Mouse (Mus musculus): ENCODE measurements around the gene Zkscan5. TPM values are rescaled to one million over a fixed set of nuclear protein-coding genes. Genes with fewer than 3 reads are reported as not detected.
A peak's percentile ranks its signal among the peaks of the same experiment; 100 is the strongest.
"Not testable (repeated sequence)": the region's sequence is repeated elsewhere in the genome, so short reads cannot be mapped to it uniquely, and the experiment has no call there.

Gene Zkscan5
- polyA plus RNA-seq, 1 experiment from 2014 or later: 3.6 TPM

DNA sequence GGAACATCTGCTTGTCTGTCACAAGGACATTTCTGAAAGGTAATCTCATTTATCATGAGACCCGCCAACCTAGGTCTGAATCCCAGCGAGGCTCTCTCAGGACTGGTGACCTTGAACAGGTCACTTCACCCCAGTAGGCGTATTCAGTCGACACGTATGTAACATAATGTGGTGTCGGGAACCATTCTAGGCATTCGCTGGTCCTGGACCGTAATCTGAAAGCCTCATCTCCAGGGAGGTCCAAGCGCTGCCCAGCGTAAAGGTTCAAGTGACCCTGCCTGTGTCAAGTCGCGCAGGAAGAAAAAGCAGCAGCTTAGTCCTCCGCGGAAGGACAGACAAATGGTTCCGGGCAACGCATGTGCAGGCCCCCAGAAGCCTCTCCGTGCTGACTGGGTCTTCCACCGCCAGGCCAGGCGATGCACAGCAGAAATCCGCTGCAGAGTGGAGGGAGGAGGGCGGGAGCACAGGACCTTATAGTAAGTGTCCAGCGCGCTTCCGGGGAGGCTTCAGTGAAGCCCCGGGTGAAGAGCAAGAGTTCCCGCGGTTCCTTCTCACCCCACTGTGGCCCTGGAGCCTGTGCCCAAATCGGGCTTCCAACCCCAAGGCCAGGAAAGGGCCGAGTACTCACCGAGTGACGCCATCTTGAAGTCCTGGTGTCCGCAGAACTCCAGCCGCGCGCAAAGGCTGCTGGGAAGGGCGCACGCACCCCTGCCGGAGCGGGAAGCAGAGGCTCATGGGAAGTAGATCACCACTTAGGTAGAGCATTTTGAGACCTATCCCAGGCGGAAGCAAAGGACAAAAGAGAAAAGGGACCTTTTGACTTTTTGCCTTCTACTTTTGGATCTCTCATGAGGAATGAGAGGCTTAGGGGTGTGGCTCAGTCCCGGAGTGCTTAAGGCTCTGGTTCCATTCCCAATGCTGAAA lies 13.2 kb upstream of the Zkscan5 start:
- ATAC-seq (ENCODE audit: insufficient read depth): peak; percentile 87
- Histone ChIP-seq H3K4me2 (peak overlapping the region; percentile 81), H3K27ac (replicated peaks) (peak overlapping the region; percentile 76), H3K9me3 (replicated peaks) (no peaks in the 10 kb centered on the region), H3K9ac (peak overlapping the region; percentile 73), H3K4me1 (replicated peaks) (peaks cover 38% of the 10 kb centered on the region), H3K4me3 (replicated peaks) (peak overlapping the region; percentile 73), H3K36me3 (replicated peaks) (peaks cover 58% of the 10 kb centered on the region), H3K27me3 (no peaks in the 10 kb centered on the region)
- under 1% methylated on average over 41 of the region's 41 CpGs for WGBS (ENCODE audit: insufficient replicate concordance)

- H3K27ac ChIP-seq (replicated peaks): peak within 1 kb of the TSS; percentile 76
- H3K4me1 ChIP-seq (replicated peaks): peaks cover 33% of the 10 kb centered on the region
- ATAC-seq (ENCODE audit: insufficient read depth): no peak
- peak within 1 kb of the TSS; percentile 73 for H3K9ac ChIP-seq
- no peaks in the 10 kb centered on the region for H3K27me3 ChIP-seq
- peak within 1 kb of the TSS; percentile 81 for H3K4me2 ChIP-seq
- no peaks in the 10 kb centered on the region for H3K9me3 ChIP-seq (replicated peaks)
- peak within 1 kb of the TSS; percentile 73 for H3K4me3 ChIP-seq (replicated peaks)
- 85% methylated on average over 2 of the region's 2 CpGs for WGBS (ENCODE audit: insufficient replicate concordance)
- H3K36me3 ChIP-seq (replicated peaks): peaks cover 54% of the 10 kb centered on the region
These were observed 12.4 kb upstream of the Zkscan5 start, which contains the start of gene Atp5j2 for GRCm38 (mm10) chr5:145191962-145192361. Gene Atp5j2, minus strand, starts transcription at chr5:145192062.

- Histone ChIP-seq H3K4me1 (replicated peaks) (peaks cover 45% of the 10 kb centered on the region), H3K9ac (no peak overlapping the region), H3K36me3 (replicated peaks) (peaks cover 26% of the 10 kb centered on the region), H3K27me3 (no peaks in the 10 kb centered on the region), H3K27ac (replicated peaks) (no peak overlapping the region), H3K4me2 (peak overlapping the region; percentile 84), H3K9me3 (replicated peaks) (no peaks in the 10 kb centered on the region), H3K4me3 (replicated peaks) (peak overlapping the region; percentile 94)
- no peak for ATAC-seq (ENCODE audit: insufficient read depth)
- 65% methylated on average over 7 of the region's 7 CpGs for WGBS (ENCODE audit: insufficient replicate concordance)
These were observed 4.0 kb upstream of the Zkscan5 start for GRCm38 (mm10) chr5:145200387-145200786.

DNA sequence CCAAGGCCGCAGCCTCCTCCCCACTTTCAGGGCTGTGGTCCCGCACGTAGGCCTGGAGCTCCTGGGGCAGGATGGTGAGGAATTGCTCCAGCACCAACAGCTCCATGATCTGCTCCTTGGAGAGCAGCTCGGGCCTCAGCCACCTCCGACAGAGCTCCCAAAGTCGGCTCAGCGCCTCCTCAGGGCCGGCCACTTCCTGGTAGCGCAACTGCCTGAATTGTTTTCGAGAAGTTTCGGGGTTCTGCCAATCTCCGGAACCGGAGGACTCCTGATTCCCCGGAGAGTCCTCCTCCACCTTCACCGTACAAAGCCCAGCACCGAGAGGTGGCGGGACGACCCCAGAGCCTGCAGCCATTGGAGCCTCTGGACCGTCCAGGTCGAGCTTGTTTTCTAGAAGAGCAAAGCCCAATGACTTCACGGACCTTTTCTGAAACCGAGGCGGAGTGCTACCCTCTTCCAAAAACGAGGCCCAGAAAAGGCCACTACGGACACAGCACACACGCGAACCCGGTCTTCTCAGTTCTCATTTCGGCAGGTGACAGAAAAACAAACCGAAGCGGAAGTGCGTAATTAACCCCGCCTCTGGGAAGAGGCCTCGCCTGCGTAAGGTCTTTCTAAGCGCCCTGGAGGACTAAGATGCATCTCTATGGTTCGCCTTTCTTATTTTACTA lies 2.9 kb upstream of the Zkscan5 start, which contains the start of gene Zkscan14:
Gene Zkscan14, minus strand, starts transcription at position 548 of the 671 bp plus-strand sequence.
- peaks cover 53% of the 10 kb centered on the region for H3K4me1 ChIP-seq (replicated peaks)

DNA sequence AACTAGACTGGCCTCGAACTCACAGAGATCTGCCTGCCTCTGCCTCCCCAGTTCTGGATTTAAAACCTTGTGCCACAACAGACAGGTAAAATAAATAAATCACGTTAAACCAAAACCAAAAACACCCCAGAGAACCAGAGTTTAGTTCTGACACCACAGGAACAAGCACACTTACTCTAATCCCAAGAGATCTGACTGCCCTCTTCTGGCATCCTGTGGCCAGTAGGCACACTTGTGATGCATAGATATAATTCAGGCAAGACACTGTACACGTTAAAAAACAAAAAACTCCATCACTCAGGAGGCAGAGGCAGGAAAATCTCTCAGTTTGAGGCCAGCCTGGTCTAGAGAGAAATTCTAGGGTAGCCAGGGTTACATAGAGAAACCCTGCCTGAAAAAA lies 1.9 kb upstream of the Zkscan5 start:
- H3K27ac ChIP-seq (replicated peaks): 0 out of 2 replicates have a peak overlapping the region, but pooled peaks have one; percentile 0
- ATAC-seq (ENCODE audit: insufficient read depth): no peak
- H3K4me1 ChIP-seq (replicated peaks): peaks cover 53% of the 10 kb centered on the region

More for the DNA sequence above, 2.9 kb upstream of the Zkscan5 start, which contains the start of gene Zkscan14:
- H3K4me2 ChIP-seq: peak within 1 kb of the TSS; percentile 84
- peak within 1 kb of the TSS; percentile 94 for H3K4me3 ChIP-seq (replicated peaks)
- H3K36me3 ChIP-seq (replicated peaks): peaks cover 16% of the 10 kb centered on the region
- no peaks in the 10 kb centered on the region for H3K9me3 ChIP-seq (replicated peaks)
- no peaks in the 10 kb centered on the region for H3K27me3 ChIP-seq
- peak; percentile 17 for ATAC-seq (ENCODE audit: insufficient read depth)
- H3K27ac ChIP-seq (replicated peaks): peak within 1 kb of the TSS; percentile 87
- peak within 1 kb of the TSS; percentile 88 for H3K9ac ChIP-seq
- WGBS (ENCODE audit: insufficient replicate concordance): 1% methylated on average over 37 of the region's 37 CpGs

DNA sequence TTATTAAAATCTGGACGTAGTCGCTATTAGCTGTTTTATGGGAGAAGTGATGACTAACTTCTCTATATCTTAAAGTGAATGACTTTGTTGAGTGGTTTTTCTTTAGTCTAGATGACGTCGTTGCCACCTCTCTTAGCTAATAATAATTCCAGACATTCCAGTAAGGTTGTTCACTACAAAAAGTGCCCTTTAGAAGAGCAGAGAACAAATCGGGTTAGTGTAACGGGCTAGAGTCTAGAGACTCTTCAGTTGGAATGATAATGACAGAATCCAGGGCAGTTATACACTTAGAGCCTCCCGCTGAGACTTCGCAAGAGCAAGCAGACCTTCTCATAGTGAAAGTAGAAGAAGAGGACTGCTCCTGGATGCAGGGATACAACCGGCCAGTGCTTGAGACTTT lies 679 bp downstream of the Zkscan5 start:
- Histone ChIP-seq H3K27ac (replicated peaks) (peak overlapping the region; percentile 41), H3K4me2 (peak overlapping the region; percentile 86), H3K9me3 (replicated peaks) (no peaks in the 10 kb centered on the region), H3K9ac (peak overlapping the region; percentile 60), H3K4me3 (replicated peaks) (peak overlapping the region; percentile 69), H3K4me1 (replicated peaks) (peaks cover 48% of the 10 kb centered on the region), H3K36me3 (replicated peaks) (peaks cover 26% of the 10 kb centered on the region), H3K27me3 (no peaks in the 10 kb centered on the region)
- 19% methylated on average over 9 of the region's 9 CpGs for WGBS (ENCODE audit: insufficient replicate concordance)
- ATAC-seq (ENCODE audit: insufficient read depth): no peak

More for the DNA sequence above, 1.9 kb upstream of the Zkscan5 start:
- H3K27me3 ChIP-seq: no peaks in the 10 kb centered on the region
- H3K36me3 ChIP-seq (replicated peaks): peaks cover 19% of the 10 kb centered on the region
- no peaks in the 10 kb centered on the region for H3K9me3 ChIP-seq (replicated peaks)
- H3K4me3 ChIP-seq (replicated peaks): no peak overlapping the region
- H3K9ac ChIP-seq: no peak overlapping the region
- 40% methylated on average over 3 of the region's 3 CpGs for WGBS (ENCODE audit: insufficient replicate concordance)
- H3K4me2 ChIP-seq: no peak overlapping the region

GRCm38 (mm10) chr5:145207385-145207784 lies 3.0 kb downstream of the Zkscan5 start:
- H3K9ac ChIP-seq: no peak overlapping the region
- H3K9me3 ChIP-seq (replicated peaks): no peaks in the 10 kb centered on the region
- H3K4me3 ChIP-seq (replicated peaks): no peak overlapping the region
- 81% methylated on average over 6 of the region's 6 CpGs for WGBS (ENCODE audit: insufficient replicate concordance)
- no peaks in the 10 kb centered on the region for H3K27me3 ChIP-seq
- no peak overlapping the region for H3K4me2 ChIP-seq
- H3K27ac ChIP-seq (replicated peaks): no peak overlapping the region
- H3K4me1 ChIP-seq (replicated peaks): peaks cover 30% of the 10 kb centered on the region
- peaks cover 48% of the 10 kb centered on the region for H3K36me3 ChIP-seq (replicated peaks)
- no peak for ATAC-seq (ENCODE audit: insufficient read depth)

DNA sequence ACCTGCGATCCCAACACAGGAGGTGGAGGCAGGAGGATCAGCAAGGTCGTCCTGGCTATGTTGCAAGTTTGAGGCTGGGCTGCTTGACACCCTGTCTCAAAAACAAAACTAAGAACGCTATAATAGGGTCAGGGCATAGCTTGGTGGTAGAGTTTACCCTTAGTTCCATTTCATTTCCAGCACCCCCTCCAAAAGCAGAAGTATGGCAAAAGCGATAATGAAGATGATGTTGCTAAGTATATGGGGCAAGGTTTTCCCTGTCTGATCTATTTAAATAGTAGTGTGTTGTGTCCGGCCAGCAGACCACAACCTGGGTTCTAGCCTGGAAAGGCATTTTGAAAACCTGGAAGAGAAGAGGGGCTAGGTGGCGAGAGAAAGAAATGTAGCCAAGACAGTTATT lies 3.6 kb downstream of the Zkscan5 start:
- no peak overlapping the region for H3K9ac ChIP-seq
- H3K36me3 ChIP-seq (replicated peaks): peaks cover 51% of the 10 kb centered on the region
- H3K9me3 ChIP-seq (replicated peaks): no peaks in the 10 kb centered on the region
- H3K4me1 ChIP-seq (replicated peaks): peaks cover 24% of the 10 kb centered on the region
- no peak for ATAC-seq (ENCODE audit: insufficient read depth)
- no peak overlapping the region for H3K4me2 ChIP-seq
- no peak overlapping the region for H3K27ac ChIP-seq (replicated peaks)
- H3K4me3 ChIP-seq (replicated peaks): no peak overlapping the region
- WGBS (ENCODE audit: insufficient replicate concordance): 71% methylated on average over 6 of the region's 6 CpGs
- no peaks in the 10 kb centered on the region for H3K27me3 ChIP-seq

GRCm38 (mm10) chr5:145208391-145208790 lies 4.0 kb downstream of the Zkscan5 start:
- not testable (repeated sequence) for ATAC-seq (ENCODE audit: insufficient read depth); H3K9me3 ChIP-seq (replicated peaks); H3K4me2 ChIP-seq; H3K4me3 ChIP-seq (replicated peaks); H3K27ac ChIP-seq (replicated peaks); H3K27me3 ChIP-seq; H3K9ac ChIP-seq
- Histone ChIP-seq H3K36me3 (replicated peaks) (peaks cover 54% of the 10 kb centered on the region), H3K4me1 (replicated peaks) (peaks cover 20% of the 10 kb centered on the region)
- WGBS (ENCODE audit: insufficient replicate concordance): 60% methylated on average over 11 of the region's 11 CpGs

DNA sequence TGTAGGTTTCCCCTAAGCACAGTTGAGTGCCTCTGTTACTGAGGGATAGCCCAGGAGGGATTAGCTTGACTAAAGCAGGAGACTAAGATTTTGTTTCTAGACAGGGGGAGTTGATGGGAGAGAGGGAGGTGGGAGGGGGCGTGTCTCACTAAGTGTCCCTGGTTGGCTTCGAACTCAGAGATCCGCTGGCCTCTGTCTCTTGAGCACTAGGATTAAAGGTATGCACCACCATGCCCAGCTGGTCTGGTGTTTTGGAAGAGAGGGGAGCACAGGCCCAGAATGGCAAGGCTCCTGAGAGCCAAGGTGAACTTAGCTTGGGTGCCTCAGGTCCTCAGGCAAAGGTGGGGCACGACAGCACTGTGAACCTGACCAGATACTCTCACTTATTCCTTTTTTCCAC lies 7.0 kb downstream of the Zkscan5 start:
- no peak overlapping the region for H3K4me3 ChIP-seq (replicated peaks)
- H3K4me2 ChIP-seq: no peak overlapping the region
- no peak for ATAC-seq (ENCODE audit: insufficient read depth)
- H3K9ac ChIP-seq: no peak overlapping the region
- H3K36me3 ChIP-seq (replicated peaks): peaks cover 66% of the 10 kb centered on the region
- H3K9me3 ChIP-seq (replicated peaks): no peaks in the 10 kb centered on the region
- H3K4me1 ChIP-seq (replicated peaks): no peaks in the 10 kb centered on the region
- 84% methylated on average over 4 of the region's 4 CpGs for WGBS (ENCODE audit: insufficient replicate concordance)
- no peak overlapping the region for H3K27ac ChIP-seq (replicated peaks)
- no peaks in the 10 kb centered on the region for H3K27me3 ChIP-seq

DNA sequence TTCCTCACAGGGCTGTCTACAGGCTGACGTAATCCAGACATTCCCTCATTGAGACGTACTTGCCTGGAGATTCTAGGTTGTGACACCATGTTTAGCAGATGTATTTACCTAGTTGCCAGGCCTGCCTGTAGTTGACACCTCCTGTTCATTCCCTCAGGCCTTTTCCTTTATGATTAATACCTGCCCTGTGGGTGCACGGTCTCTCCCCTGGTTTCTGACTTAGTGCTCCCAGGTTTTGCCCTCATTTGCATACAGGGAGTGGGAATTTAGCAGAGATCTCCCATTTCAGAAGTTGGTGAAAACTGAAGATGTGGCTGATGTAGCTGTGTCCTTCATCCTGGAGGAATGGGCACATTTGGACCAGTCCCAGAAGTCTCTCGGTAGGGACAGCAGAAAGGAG lies 7.9 kb downstream of the Zkscan5 start:
- peaks cover 59% of the 10 kb centered on the region for H3K36me3 ChIP-seq (replicated peaks)

More for the DNA sequence above, 7.9 kb downstream of the Zkscan5 start:
- Histone ChIP-seq H3K27ac (replicated peaks) (no peak overlapping the region), H3K27me3 (no peaks in the 10 kb centered on the region), H3K4me3 (replicated peaks) (no peak overlapping the region), H3K4me2 (no peak overlapping the region), H3K9me3 (replicated peaks) (no peaks in the 10 kb centered on the region), H3K9ac (no peak overlapping the region), H3K4me1 (replicated peaks) (no peaks in the 10 kb centered on the region)
- 76% methylated on average over 4 of the region's 4 CpGs for WGBS (ENCODE audit: insufficient replicate concordance)
- no peak for ATAC-seq (ENCODE audit: insufficient read depth)

All from liver, embryonic 15.5 days (tissue).